Mouse (Mus musculus): ENCODE results near the gene Sepsecs. TPM values are rescaled to one million over a fixed set of nuclear protein-coding genes. Genes with fewer than 3 reads are reported as not detected.

Sepsecs gene
- total RNA-seq, 2 experiments from 2014 or later = 11.3 TPM

DNA sequence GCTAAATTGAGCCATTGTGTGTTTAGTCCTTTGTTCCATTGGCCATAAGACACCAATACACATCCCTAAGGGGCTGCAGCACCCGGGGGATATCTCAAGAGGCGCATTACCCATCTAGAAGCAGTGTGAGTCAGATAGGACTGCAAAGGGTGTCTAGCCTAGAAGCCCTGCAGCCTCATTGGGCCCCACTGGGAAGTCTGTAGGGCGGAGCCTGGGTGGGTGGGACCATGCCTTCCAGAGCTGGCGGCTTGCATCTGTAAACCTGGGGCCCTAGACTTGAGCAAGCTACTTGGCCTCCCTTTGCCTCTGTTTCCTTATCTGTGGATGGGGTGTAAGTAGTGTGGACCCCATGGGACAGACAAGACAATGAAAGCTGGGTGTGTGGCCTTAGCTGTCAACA, 54.8 kb downstream of the Sepsecs start:
- intact Hi-C loops (cut with DNase I) = no loop called here
- DNase-seq = no peak

GRCm38 (mm10) chr5:52612776-52613175, 56.7 kb downstream of the Sepsecs start:
- intact Hi-C loops (cut with DNase I) = no loop called here
- DNase-seq = no peak

- intact Hi-C loops (cut with DNase I) = no loop called here
- peak; percentile 32 for DNase-seq
Measured at GRCm38 (mm10) chr5:52611315-52611895, 58.1 kb downstream of the Sepsecs start.

- DNase-seq = no peak
- intact Hi-C loops (cut with DNase I) = no loop called here
Measured at GRCm38 (mm10) chr5:52610306-52610705, 59.2 kb downstream of the Sepsecs start.

DNA sequence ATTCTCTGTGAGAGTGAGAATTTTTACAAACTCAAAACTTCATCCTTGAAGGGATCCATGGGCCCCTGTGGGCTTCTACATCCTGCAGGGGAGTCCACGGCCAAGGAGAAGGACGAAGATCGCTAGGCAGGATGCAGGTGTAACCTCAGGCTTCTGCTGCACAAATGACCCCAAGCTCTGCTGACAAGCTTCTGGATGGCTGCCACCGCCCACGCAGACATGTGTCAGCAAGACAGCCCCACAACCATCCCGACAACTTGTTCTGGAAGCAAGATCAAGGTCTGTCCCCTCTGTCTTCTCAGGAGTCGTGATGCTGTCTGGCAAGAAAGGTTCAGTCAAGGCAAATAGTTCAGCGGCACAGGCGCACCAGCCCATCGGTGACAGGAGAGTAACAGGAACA, 59.8 kb downstream of the Sepsecs start:
- DNase-seq = peak; percentile 50
- intact Hi-C loops (cut with DNase I) = no loop called here

GRCm38 (mm10) chr5:52604582-52605041, 64.9 kb downstream of the Sepsecs start:
- no peak for DNase-seq
- intact Hi-C loops (cut with DNase I) = no loop called here

- intact Hi-C loops (cut with DNase I) = no loop called here
- no peak for DNase-seq
Measured at GRCm38 (mm10) chr5:52590612-52591011, 78.9 kb downstream of the Sepsecs start.

Other genes with a start within 250 kb of the Sepsecs start
- 10 to 100 TPM; 28.2 to 30.7 TPM for gene Ccdc149, start 198.2 kb downstream of the Sepsecs start, total RNA-seq (2021)
- 10 to 100 TPM; 32.3 to 33.9 TPM for gene Lgi2, start 103.2 kb downstream of the Sepsecs start, total RNA-seq (2021)
- 1 to 10 TPM; 4.9 to 6.7 TPM for gene Pi4k2b, start 71.9 kb upstream of the Sepsecs start, total RNA-seq (2021)
- gene Zcchc4, start 105.7 kb upstream of the Sepsecs start, total RNA-seq (2021) = 10 to 100 TPM; 11.0 to 11.6 TPM
- 100 to 1,000 TPM in 1 of 2 experiments, 10 to 100 TPM in 1; 91.9 to 109 TPM for gene Anapc4, start 164.3 kb upstream of the Sepsecs start, total RNA-seq (2021)